Mouse (Mus musculus): ENCODE measurements around the gene Lrrc61.

DNA sequence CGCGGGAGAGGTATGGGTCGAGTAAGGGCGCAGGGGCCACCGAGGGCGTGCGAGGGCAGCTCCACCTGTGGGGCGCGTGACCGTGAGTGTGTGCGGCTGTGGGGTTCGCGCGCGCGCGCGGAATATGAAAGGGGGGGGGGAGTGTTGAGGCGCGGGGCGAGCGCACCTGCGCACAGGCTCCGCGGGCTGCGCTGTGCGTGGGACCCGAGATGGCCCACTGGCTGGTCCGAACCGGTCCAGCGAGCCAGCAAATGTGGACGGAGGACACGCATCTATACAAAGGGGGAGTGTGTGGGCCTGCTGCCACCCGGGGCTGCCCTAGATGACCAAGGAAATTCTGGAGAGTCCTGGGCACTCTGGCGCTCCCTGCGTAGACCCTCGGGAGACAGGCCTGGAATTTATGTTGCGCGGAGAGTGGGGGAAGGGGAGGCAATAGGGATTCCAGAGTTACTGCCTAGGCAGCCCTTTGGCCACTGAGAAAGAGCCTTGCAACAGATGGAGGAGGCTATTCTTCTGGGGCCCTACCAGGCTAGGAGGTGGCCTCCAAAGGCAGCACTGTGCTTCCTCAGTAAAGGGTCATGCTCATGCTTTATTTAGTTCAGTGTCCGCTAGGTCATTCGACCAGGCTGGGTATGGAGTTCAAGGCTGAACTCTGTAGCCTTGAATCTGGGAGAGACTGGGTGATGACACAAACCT lies 39.6 kb downstream of the Lrrc61 start:
- TF ChIP-seq CTCF (IDR thresholded peaks at IDR 0.05; ENCODE audit: control insufficient read depth, insufficient read depth, low read length) = no peak
- peak; percentile 1; the same call in 1 of the 2 replicates for TF ChIP-seq POLR2A (IDR thresholded peaks at IDR 0.05; ENCODE audit: borderline replicate concordance, control insufficient read depth, low read depth, low read length)

Data from bone marrow, adult 2 months (tissue).